Mouse (Mus musculus) E14TG2a.4 (cell line): ENCODE data around the gene Iffo2.

Experiments
- CTCF ChIP-seq: conservative IDR thresholded peaks from 2 replicates; pipeline ENCODE4 v1.5.1; 2014; ENCODE audit warnings: low read length
- NANOG ChIP-seq: IDR thresholded peaks from 2 replicates; pipeline ENCODE4 v1.6.1; 2014; ENCODE audit warnings: borderline replicate concordance, low read length, mixed read lengths
- POU5F1 ChIP-seq: IDR thresholded peaks from 2 replicates; pipeline ENCODE4 v1.6.1; 2014; ENCODE audit warnings: low read length, borderline replicate concordance

DNA sequence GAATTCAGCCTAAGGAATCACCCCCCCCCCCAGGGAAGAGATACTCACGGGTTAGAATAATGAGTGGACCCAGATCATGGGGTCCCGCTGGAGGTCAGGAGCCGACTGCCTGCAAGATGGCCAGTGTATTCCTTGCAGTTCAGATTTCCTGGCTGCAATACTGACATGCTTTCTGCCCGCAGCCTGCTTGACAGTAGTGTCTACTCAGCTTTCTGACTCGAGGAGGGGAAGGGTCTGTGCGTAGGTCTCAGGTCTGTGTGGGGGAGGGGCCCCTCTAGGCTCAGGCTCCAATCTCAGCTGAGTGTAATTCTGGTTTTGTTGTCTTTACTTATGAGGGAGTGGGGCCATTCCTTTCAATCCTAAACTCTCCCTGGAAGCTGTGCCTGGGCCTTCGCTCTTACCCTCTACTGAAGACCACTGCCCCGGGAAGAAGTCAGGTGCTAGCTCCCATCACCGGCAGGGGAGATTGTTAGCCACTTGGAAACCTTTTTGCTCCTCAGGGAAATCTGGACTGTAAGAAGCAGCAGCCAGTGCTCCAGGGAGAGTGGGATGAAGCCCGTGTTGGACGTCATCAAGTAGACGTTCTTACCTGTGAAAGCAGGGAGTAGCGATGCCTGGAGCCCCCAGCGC lies 46.0 kb downstream of the Iffo2 start:
- no peak for TF ChIP-seq CTCF
- TF ChIP-seq POU5F1, result no peak
- no peak for TF ChIP-seq NANOG
